Mouse (Mus musculus): ENCODE measurements around the gene Trmt5. TPM values are rescaled to one million over a fixed set of nuclear protein-coding genes. Genes with fewer than 3 reads are reported as not detected.

The Trmt5 gene
- 10 to 100 TPM; 14.9 to 20.9 TPM for polyA plus RNA-seq (2017; shearing (Covaris generic))

GRCm38 (mm10) chr12:73286287-73287092 lies at the start of gene Trmt5, which contains the start of gene Slc38a6:
Gene Trmt5, minus strand, starts transcription at chr12:73286710.
Gene Slc38a6, plus strand, starts transcription at chr12:73286779.
- peak; percentile 88 for ATAC-seq

- ATAC-seq, result no peak
Measured at GRCm38 (mm10) chr12:73334051-73334551, 47.6 kb upstream of the Trmt5 start.

- ATAC-seq, result no peak
Measured at GRCm38 (mm10) chr12:73332701-73333100, 46.2 kb upstream of the Trmt5 start.

GRCm38 (mm10) chr12:73330236-73330635 lies 43.7 kb upstream of the Trmt5 start:
- ATAC-seq, result no peak

- no peak for ATAC-seq
Measured at GRCm38 (mm10) chr12:73328448-73329167, 42.1 kb upstream of the Trmt5 start.

GRCm38 (mm10) chr12:73327381-73327780 lies 40.9 kb upstream of the Trmt5 start:
- ATAC-seq, result no peak

- ATAC-seq, result no peak
Measured at GRCm38 (mm10) chr12:73325617-73326016, 39.1 kb upstream of the Trmt5 start.

- no peak for ATAC-seq
Measured at GRCm38 (mm10) chr12:73325181-73325580, 38.7 kb upstream of the Trmt5 start.

- ATAC-seq, result no peak
Measured at GRCm38 (mm10) chr12:73324742-73325141, 38.2 kb upstream of the Trmt5 start.

GRCm38 (mm10) chr12:73324180-73324586 lies 37.7 kb upstream of the Trmt5 start:
- no peak for ATAC-seq

GRCm38 (mm10) chr12:73317706-73318686 lies 31.5 kb upstream of the Trmt5 start:
- ATAC-seq, result no peak

- ATAC-seq, result no peak
Measured at GRCm38 (mm10) chr12:73308711-73309110, 22.2 kb upstream of the Trmt5 start.

- no peak for ATAC-seq
Measured at GRCm38 (mm10) chr12:73307750-73308149, 21.2 kb upstream of the Trmt5 start.

- no peak for ATAC-seq
Measured at GRCm38 (mm10) chr12:73304636-73305035, 18.1 kb upstream of the Trmt5 start.

- ATAC-seq, result no peak
Measured at GRCm38 (mm10) chr12:73300531-73300930, 14.0 kb upstream of the Trmt5 start.

- ATAC-seq, result no peak
Measured at GRCm38 (mm10) chr12:73298621-73299020, 12.1 kb upstream of the Trmt5 start.

- no peak for ATAC-seq
Measured at GRCm38 (mm10) chr12:73295505-73296140, 9.1 kb upstream of the Trmt5 start.

- ATAC-seq, result no peak
Measured at GRCm38 (mm10) chr12:73294884-73295283, 8.4 kb upstream of the Trmt5 start.

GRCm38 (mm10) chr12:73288626-73289025 lies 2.1 kb upstream of the Trmt5 start:
- ATAC-seq, result no peak

GRCm38 (mm10) chr12:73287609-73288008 lies 1.1 kb upstream of the Trmt5 start:
- ATAC-seq, result no peak

- no peak for ATAC-seq
Measured at GRCm38 (mm10) chr12:73274921-73275320, 11.6 kb downstream of the Trmt5 start.

GRCm38 (mm10) chr12:73269933-73270332 lies 16.6 kb downstream of the Trmt5 start:
- no peak for ATAC-seq

All from activated CD4-positive, CD25-positive, alpha-beta regulatory T cell, adult 4 months (primary cell).